Mouse (Mus musculus) layer of hippocampus, postnatal 36 days (tissue): ENCODE measurements at regions not wholly inside any gene's neighbourhood (a gene's known extent, or its start where the extent isn't known, plus 50 kb on each side); places are given as distances from the start of the nearest gene placed in this dataset.
A peak's percentile ranks its signal among the peaks of the same experiment; 100 is the strongest.
"Not testable (repeated sequence)": the region's sequence is repeated elsewhere in the genome, so short reads cannot be mapped to it uniquely, and the experiment has no call there.

Source experiments
- DNase-seq, 2 experiments: peaks; one replicate each; pipeline ENCODE4 v3.0.0; 2022

DNA sequence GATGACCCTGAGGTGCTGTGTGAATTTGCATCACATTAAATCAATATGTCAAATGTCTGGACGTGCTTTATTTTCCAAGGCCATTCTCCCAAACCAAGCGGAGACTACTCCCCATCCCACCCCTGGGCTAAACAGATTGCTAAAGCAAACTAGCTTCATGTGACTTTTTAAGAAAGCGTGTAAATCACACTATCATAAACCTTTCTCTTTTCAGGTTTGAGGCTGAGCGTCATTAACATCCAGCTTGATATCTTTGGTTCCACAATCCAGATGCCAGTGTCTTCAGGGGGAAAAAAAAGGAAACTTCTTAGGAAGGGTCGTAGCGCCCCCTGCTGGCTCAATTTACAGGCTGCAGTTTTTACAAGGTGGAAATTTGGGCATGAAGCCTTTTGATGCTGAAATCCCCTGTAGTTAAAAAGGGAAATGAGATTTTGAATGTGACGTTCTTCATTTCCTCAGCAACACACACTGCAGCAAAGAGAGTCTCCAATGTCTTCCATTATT, 105.1 kb upstream of the Nt5e start:
- DNase-seq: peak; percentile 31 to 60

DNA sequence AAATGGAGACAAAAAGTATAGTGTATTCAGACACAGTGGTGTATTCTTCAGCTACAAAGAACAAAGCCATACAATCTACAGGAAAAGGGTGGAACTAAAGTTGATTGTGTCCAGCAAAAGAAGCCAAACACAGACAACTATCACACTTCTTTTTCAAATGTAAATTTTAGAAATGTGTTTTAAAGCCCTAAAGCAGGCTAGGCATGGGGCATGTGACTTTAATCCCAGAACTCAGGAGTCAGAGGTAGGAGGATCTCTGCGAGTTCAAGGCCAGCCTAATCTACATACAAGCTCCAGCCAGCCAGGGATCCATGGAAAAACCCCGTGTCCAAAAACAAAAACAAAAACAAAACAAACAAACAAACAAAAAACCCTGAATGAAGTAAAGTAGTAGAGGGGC, 89.9 kb upstream of the Nt5e start:
- DNase-seq: no peak

DNA sequence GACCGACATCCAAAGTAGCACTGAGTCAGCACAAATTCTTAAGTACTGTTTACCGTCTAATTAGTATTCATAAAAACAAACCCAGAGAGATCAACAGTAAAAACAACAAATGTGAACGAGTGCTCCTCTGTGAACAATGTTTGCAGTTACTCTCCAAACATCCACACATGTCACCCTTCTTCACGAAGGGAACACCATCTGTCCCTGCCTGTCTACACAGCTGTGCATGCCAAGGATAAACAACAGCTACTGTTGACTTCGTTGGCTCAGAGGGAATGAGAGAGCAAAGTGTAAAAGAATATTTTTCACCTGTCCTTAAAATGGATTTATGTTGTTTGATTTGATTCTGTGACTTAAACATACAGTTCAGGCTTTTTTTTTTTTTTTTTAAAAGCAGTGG, 88.7 kb upstream of the Nt5e start:
- no peak for DNase-seq

- DNase-seq: no peak
Measured at GRCm38 (mm10) chr9:88240740-88241139, 86.3 kb upstream of the Nt5e start.

- peak; percentile 33 to 59 for DNase-seq
Measured at GRCm38 (mm10) chr9:88241203-88241995, 85.6 kb upstream of the Nt5e start.

DNA sequence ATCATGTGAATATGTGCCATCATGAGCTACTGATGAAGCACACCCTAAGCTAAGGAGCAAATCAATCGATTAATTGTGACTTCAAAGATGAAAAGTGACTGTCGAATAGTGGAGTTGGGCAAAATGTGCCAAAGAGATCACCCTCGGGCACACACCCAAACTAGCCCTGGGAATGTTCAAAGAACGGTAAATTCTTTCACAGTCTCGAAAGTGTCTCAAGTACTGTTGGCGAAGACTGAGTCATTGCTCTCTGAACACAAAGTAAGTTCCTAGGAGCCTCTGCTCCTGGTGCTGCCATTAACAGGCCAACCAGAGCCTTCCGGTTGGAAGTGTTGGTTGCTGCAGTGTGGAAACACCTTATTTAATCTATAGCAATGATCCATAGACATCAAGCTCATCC, 84.5 kb upstream of the Nt5e start:
- DNase-seq: no peak

DNA sequence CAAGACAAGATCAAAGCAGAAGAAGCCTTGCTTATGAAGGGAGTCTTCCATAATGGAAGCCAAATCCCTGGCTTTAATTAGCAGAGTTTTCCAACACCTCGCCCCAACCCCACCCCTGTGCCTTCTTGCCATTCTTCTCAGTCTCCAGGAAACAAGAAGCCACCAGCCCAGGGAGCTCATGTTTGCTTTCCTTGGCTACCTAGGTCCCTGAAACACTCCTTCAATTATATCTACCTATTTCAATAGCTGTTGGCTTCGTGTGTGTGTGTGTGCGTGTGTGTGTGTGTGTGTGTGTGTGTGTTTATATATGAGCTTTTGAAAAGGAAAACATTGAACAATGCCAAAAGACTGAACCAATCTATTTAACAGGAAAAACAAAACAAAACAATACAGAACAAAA, 82.5 kb upstream of the Nt5e start:
- DNase-seq: no peak

DNA sequence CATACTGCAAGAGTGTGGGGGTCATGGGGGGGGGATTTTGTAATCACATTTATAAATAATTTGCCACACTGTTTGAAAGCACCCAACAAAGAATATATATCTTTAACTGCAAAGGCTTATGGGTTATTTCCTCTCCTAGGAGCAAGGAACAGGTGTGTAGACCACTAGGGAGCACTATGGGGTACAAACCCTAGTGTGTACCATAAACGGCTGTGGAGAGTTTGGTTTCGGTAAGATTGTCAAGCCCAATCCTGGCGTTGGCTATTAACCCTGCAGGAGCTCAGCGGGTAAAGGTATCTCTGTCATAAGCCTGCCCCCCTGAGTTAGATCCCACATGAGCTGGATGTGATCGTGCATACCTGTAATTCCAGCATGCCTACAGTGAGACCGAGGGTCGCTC, 71.0 kb upstream of the Nt5e start:
- DNase-seq: no peak

GRCm38 (mm10) chr9:88259627-88260026, 67.4 kb upstream of the Nt5e start:
- no peak for DNase-seq

- DNase-seq: no peak
Measured at GRCm38 (mm10) chr9:88260072-88260635, 66.8 kb upstream of the Nt5e start.

GRCm38 (mm10) chr9:88262461-88262860, 64.5 kb upstream of the Nt5e start:
- DNase-seq: no peak

- DNase-seq: not testable (repeated sequence)
Measured at GRCm38 (mm10) chr9:88266346-88266745, 60.7 kb upstream of the Nt5e start.

- no peak for DNase-seq
Measured at GRCm38 (mm10) chr9:88268811-88269210, 58.2 kb upstream of the Nt5e start.

- DNase-seq: no peak
Measured at GRCm38 (mm10) chr9:88269216-88269615, 57.8 kb upstream of the Nt5e start.

DNA sequence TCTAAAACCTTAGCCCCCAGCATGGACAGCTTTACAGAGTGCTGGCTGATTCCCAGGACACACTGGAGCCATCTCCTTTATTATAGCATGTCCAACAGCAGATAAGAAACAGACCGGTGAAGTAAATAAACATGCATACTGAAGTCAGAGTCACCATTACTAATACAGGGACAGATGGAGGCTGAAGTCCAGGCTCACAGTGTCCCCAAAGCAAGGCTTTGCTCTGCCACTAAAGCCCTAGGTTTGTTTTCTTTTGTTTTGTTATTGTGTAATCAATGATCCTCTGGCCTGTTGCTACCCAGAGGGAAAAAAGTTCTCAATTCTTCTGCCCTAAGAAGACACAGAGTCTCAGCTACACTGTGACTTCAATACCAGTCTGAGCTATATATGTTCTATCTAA, 56.2 kb upstream of the Nt5e start:
- no peak for DNase-seq

GRCm38 (mm10) chr9:88273304-88273703, 53.7 kb upstream of the Nt5e start:
- no peak for DNase-seq

GRCm38 (mm10) chr9:88274040-88274439, 53.0 kb upstream of the Nt5e start:
- peak in 1 of 2 experiments; percentile 4 for DNase-seq

DNA sequence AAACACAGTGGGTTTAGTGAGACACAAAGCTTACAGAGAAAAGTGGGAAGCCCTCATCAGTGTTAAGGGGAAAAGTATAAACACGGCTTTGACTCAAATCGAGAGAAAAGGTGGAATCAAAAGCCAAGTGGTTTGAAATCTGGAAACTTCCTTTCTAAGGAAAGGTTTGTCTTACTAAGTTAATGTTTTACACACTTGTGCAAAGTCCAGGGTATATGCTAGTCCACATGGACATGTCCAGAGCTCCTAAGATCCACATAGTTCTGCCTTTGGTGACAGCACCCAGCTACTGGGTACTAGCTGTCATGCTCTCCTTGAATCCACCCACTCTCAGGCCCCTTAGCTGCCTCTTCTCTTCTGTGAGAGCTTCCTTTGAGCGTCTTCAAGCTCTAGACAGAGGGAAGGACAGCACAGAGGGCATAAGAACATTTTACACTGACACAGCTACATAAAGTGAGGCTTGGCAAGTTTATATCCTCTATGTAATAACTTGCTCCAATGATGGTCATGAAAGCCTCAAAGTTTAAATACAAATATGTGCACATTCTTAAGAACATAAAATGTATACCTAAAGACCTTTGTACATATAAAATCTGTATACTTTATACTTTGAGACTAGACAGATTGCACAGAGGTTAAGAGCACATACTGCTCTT, 52.2 kb upstream of the Nt5e start:
- no peak for DNase-seq

GRCm38 (mm10) chr9:88276023-88276568, 50.9 kb upstream of the Nt5e start:
- DNase-seq: no peak

DNA sequence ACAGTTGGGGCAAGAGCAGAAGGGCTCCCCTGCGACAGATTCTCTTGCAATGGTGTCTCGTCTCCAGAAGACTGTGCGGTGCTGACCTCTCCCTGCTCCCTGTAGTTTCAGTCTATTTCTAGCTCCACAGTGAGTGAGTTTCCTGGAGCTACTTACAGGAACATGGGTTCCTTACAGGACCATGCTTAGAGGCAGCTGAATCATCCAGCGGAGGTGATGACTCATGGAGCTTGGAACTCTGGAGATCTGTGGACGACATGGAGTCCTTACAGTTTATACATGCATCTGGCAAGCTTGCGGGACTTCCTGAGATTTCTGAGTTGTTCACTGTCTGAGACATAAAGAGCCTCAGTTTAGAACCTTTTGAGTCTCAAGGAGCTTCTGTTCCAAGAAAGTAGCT, 50.0 kb upstream of the Nt5e start:
- no peak for DNase-seq
